16 mouse cellular contexts compared by ENCODE assay signal in the genomic region with DNA sequence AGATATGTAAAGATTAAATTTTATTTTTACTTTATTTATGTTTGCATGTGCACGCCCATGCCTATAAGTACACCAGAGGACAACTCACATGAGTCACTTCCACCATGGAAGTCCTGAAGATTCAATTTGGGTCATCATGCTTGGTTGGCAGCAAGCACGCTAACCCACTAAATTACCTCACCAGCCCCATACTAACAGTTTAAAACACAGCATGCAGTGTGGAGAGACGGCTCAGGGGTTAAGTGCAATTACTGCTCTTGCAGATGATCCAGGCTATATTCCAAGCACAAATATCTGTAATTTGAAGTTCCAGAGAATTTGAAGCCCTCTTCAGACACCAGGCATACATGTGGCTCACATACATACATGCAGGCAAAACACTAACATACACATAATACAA.
"Had no signal": no experiment of that assay in that cellular context is flagged by ENCODE, and none has a peak within 500 bp of the region (broad histone marks: within the 10 kb centered on the region; RNA-seq: fewer than 3 reads in every experiment).

No protein-coding gene starts in this region.

- DNase-seq: cerebellum, adult 8-10 months; cerebellum, adult 9-10 months; cerebellum, adult 9-11 months; cerebellum, postnatal 10 days; cerebellum, postnatal 14 days; cerebellum, postnatal 25 days; cerebellum, postnatal 36 days; embryo, embryonic 11 days; forebrain, postnatal 0 days; gastrocnemius, adult 2 months; gastrocnemius, postnatal 10 days; gastrocnemius, postnatal 14 days; gastrocnemius, postnatal 25 days; gastrocnemius, postnatal 36 days; heart, adult 18-20 months; heart, adult 2 months had no signal
